Mouse (Mus musculus): ENCODE measurements around the gene Slc30a10.

Gene Slc30a10

DNA sequence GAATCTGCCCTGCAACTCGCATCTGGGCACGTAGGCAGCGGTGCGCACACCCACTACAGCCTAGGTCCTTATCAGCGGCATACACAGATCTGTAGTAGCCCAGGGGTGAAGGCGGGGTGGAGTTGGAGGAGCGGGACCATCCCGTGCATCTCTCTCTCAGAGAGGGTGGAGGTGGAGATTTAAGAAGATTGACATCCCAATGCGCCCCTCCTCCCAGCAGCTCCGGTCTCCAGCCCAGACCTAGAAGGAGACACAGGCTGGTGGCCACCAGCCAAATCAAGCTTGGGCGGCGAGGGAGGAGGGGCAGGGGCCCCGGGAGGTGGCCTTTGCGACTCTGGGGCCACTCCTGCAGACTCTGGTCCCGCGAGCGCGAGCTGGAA is at the start of gene Slc30a10:
Gene Slc30a10 (plus strand): TSS at position 274 of the 380 bp plus-strand sequence.
- DNase-seq = peak; percentile 72 to 77

- no peak for DNase-seq
Measured at GRCm38 (mm10) chr1:185405921-185406320, 48.7 kb upstream of the Slc30a10 start.

- peak; percentile 30 to 33 for DNase-seq
Measured at GRCm38 (mm10) chr1:185409831-185410230, 44.8 kb upstream of the Slc30a10 start.

DNA sequence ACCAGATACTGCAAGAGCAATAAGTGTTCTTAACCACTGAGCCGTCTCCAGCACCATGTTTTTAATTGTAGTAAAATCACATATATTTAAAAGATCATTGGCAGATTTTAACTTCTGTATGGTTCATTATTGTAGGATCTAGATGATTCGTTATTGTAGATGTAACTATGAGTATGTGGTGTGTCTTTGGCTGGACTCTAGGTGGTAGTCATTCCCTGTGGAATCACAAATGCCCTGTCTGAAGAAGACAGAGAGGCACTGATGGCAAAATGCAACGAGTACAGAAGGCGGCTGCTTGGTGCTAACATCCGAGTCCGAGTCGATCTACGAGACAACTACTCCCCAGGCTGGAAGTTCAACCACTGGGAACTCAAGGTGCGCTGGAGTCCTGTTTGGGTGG is 36.6 kb upstream of the Slc30a10 start:
- no peak for DNase-seq

- DNase-seq = no peak
Measured at GRCm38 (mm10) chr1:185419805-185420204, 34.8 kb upstream of the Slc30a10 start.

DNA sequence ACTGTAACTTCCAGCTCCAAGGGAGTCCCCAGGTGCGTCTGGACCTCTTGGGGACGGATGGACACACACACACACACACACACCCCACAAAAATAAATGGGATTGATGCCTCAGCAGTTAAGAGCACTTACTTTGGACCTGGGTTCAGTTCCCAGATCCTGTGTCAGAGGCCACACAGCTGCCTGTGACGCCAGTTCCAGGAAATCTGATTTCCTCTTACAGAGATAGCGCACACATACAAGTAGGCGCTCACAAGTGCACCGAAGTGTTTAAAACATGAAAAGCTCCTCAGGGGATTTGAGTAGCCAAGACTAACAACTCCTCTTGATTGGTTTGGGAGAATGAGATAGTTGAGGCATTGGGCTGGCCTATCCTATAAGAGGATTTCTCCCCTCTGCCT is 33.9 kb upstream of the Slc30a10 start:
- DNase-seq = no peak

DNA sequence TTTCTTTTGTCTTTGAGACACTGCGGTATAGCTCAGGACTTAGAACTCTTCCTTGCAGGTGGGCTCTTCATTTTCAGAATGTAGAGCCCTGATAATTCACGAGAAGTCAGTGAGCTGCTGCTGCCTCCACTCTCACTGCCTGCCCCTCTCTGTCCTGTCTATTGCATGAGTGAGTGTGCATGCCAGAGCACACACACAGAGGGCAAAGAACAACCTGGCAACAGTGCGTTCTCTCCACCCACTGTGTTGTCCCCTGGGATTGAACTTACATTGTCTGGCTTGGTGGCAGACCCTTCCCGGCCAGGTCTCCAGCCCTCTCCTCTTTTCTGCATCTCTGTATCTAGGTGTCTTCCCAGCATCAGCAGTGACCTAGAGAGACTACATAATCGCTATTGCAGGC is 28.1 kb upstream of the Slc30a10 start:
- no peak for DNase-seq

GRCm38 (mm10) chr1:185430488-185430887 is 24.2 kb upstream of the Slc30a10 start:
- no peak for DNase-seq

- no peak for DNase-seq
Measured at GRCm38 (mm10) chr1:185431245-185431997, 23.2 kb upstream of the Slc30a10 start.

- no peak for DNase-seq
Measured at GRCm38 (mm10) chr1:185431998-185432317, 22.7 kb upstream of the Slc30a10 start.

DNA sequence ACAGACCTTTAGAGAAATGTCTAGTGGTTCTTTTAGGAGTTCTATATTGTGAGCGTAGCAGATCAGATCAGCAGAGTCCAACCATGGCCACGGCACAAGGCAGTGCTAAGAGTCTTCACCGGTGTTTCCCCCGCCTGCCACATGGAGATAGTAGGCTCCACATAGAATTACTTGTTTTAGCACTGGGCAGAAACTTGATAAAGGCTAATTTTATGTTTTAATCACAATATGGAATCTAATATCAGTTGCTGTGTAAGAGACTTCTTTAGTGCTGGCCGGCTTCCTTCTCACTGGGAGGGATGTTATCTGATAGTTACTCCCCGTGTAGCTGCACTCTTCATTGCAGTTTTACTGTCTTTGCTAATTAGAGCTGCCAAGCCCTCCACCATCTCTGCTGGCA is 21.5 kb upstream of the Slc30a10 start:
- no peak for DNase-seq

GRCm38 (mm10) chr1:185438841-185439580 is 15.6 kb upstream of the Slc30a10 start:
- peak; percentile 96 to 97 for DNase-seq

GRCm38 (mm10) chr1:185441703-185442472 is 12.8 kb upstream of the Slc30a10 start:
- DNase-seq = peak; percentile 77 to 82

- DNase-seq = no peak
Measured at GRCm38 (mm10) chr1:185448936-185449335, 5.7 kb upstream of the Slc30a10 start.

- no peak for DNase-seq
Measured at GRCm38 (mm10) chr1:185449727-185450126, 4.9 kb upstream of the Slc30a10 start.

DNA sequence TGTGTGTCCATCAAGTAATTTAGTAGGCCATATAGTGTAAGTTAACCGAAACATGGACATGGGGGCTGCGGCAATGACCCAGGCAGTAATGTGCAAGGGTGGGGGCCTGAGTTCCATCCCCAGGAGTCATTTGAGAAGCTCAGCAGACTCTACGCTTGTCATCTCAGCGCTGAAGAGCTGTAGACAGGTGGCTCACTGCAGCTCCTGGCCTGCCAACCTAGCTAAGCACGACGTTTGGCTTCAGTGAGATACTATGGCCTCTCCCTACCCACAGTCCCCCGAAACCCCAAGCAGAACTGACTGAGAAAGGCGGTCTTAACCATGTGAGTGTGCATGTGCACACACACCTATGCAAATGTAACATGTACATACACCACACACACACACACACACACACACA is 3.6 kb upstream of the Slc30a10 start:
- peak; percentile 40 for DNase-seq

GRCm38 (mm10) chr1:185451495-185451894 is 3.2 kb upstream of the Slc30a10 start:
- no peak for DNase-seq

- DNase-seq = no peak
Measured at GRCm38 (mm10) chr1:185452461-185452860, 2.2 kb upstream of the Slc30a10 start.

DNA sequence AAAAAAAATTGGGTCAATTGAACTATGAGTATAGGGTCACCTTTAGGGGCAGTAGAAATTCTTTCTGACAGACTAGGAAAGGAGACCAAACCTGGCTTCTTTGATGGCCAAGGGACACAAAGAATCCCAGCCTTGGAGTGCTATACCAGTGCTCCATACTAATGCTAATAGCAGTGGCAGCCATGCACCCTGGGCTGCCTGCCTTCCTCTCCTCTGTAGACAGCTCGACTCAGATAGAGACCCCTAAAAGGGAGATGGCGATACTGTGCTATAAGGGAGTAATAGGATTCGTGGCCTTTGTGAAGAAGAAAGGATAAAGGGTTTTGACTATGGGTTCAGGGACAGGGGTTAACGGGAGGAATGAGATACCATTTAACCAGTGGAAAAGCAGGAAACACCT is 504 bp upstream of the Slc30a10 start:
- DNase-seq = no peak

- DNase-seq = peak; percentile 62 to 64
Measured at GRCm38 (mm10) chr1:185454955-185455701, 480 bp downstream of the Slc30a10 start.

DNA sequence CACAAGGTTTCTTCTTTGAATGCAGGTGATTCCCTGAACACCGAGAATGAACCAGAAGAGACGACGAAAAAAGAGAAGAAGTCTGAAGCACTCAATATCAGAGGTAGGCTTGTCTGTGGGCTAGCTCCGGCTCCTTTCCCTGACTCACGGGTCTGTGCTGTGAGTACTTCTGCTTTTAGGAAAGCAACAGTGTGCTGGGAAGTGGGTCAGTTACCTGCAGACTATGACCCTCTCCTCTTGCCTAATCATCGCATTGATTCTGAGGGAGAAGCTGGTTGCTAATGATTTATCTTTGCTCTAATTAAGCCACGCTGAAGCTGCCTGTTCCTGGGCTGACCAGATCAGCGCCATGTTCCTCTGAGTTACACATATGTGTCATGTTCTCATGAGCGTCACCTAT is 1.7 kb downstream of the Slc30a10 start:
- DNase-seq = no peak

- DNase-seq = no peak
Measured at GRCm38 (mm10) chr1:185460096-185460495, 5.4 kb downstream of the Slc30a10 start.

- DNase-seq = no peak
Measured at GRCm38 (mm10) chr1:185462889-185463288, 8.2 kb downstream of the Slc30a10 start.

Measured in cerebellum, postnatal 14 days (tissue).